Mouse (Mus musculus) cortical plate, adult 2 months (tissue): ENCODE results near the gene Lzts2.

Source experiments
- CTCF ChIP-seq: fragments of 200-500 bp; IDR thresholded peaks from 2 replicates; pipeline ENCODE4 v1.5.1; 2011; ENCODE audit warnings: mild to moderate bottlenecking, control low read depth, low read length; ENCODE audit not compliant: insufficient read depth; ENCODE audit errors: extremely low read depth
- POLR2A ChIP-seq: fragments of 200-500 bp; IDR thresholded peaks from 2 replicates; pipeline ENCODE4 v1.6.1; 2011; ENCODE audit warnings: mild to moderate bottlenecking, low read length, control low read depth; ENCODE audit not compliant: insufficient read depth; ENCODE audit errors: extremely low read depth

DNA sequence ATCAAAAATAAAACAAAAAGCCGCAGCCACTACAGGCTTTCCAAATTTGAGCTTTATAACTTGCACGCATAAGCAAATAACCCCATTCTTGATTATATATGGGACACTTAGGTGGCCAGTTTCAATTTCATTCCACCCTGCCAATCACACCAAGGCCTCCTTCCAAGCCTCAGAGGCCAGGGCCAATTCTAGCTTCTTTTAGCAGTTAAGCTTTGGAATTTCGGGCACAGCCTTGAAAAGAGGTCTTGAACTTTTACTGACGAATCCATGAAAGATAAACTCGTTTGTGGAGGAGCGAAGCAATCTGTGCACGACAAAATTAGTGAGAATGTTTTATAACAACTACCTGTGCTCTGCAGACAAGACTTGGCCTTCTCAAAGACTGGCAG lies 43.5 kb downstream of the Lzts2 start:
- no peak for TF ChIP-seq CTCF
- no peak for TF ChIP-seq POLR2A
